ENCODE assay signal across 7 mouse cellular contexts in the genomic region with DNA sequence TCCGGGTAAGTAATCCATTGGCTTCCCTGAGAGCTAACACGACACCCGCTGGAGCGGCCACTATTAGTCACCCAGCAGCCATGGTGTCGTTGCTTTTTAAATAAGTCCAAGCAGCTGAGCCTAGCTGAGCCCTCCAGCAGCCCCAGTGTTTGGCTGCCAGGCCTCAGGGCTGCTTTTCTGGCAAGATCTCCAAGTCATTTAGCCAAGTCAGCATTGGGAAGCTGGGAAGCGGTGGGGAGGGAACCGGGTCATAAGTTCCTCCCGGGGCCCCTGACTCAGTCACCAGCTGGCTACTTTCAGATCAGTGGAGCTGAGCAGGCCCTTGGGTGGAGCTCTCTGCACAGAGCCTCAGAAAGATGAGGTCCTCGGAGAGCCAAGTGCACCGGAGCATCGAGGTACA. TPM values are rescaled to one million over a fixed set of nuclear protein-coding genes. Genes with fewer than 3 reads are reported as not detected.
DNase-seq lines count a peak whose midpoint lies in the region.

No protein-coding gene starts in this region.

- peak; percentile 19 for DNase-seq in urinary bladder, postnatal 25 days (ENCODE audit: low spot score)
- DNase-seq in urinary bladder, postnatal 10 days (ENCODE audit: low spot score), result no peak
- DNase-seq in gastrocnemius, postnatal 10 days, result peak; percentile 56
- DNase-seq in kidney, postnatal 10 days, result peak; percentile 74
- DNase-seq in c-Kit-positive CD71-positive TER-119-positive erythroid progenitor cells, embryonic 14.5 days (ENCODE audit: low spot score), result no peak
- no peak for DNase-seq in layer of hippocampus, postnatal 25 days (ENCODE audit: extremely low spot score in 1 of 2, low spot score in 1 of 2)
- DNase-seq in right cerebral cortex, adult 2 months (ENCODE audit: low spot score in 2 of 2), result no peak

RNA-seq across cellular contexts. Expression of gene Adamts14, which starts 12.0 kb away (rescaled TPM):
- 1 to 10 TPM; 4.7 to 8.0 TPM for total RNA-seq in gastrocnemius, postnatal 10 days (2021)
- 1 to 10 TPM; 1.3 TPM for total RNA-seq in layer of hippocampus, postnatal 25 days (2021)

RNA-seq across cellular contexts. Expression of gene Prf1, which starts 12.4 kb away (rescaled TPM):
- not detected for total RNA-seq in gastrocnemius, postnatal 10 days (2021)
- not detected for total RNA-seq in layer of hippocampus, postnatal 25 days (2021)

Comparison
In these comparisons a context has a peak if more than half of its experiments do, and no peak if none do; other contexts are left out.
1. DNase-seq: peak in urinary bladder, postnatal 25 days (single experiment), gastrocnemius, postnatal 10 days (single experiment) and kidney, postnatal 10 days (single experiment); none in urinary bladder, postnatal 10 days (single experiment), c-Kit-positive CD71-positive TER-119-positive erythroid progenitor cells, embryonic 14.5 days (single experiment), layer of hippocampus, postnatal 25 days (0 of 2) and right cerebral cortex, adult 2 months (0 of 2).